Comparison of ENCODE assay signal across 19 mouse cellular contexts in the genomic region with DNA sequence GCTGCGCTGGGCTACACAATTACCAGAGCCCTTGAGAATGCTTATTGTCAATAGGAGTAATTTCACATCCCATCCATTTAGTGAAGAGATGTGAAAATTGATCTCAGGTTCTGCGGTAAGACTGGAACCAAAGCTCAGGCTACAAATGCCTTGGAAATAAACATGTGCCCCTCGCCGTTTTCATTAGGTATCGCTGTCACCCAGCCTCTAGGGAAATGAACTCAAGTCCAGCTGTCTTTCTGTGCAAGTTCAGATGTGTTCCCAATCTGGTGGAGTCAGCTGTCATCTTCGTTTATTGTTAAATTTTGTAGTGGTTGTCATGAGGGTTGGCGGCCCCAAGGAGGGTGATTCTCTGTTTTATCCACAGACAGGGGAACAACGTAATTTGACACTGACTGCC.
A peak's percentile ranks its signal among the peaks of the same experiment; 100 is the strongest.
DNase-seq lines count a peak whose midpoint lies in the region; ATAC-seq and TF ChIP-seq lines count a peak whose summit lies in the region.
"Had no signal": no experiment of that assay in that cellular context is flagged by ENCODE, and none has a peak within 500 bp of the region (broad histone marks: within the 10 kb centered on the region; RNA-seq: fewer than 3 reads in every experiment).

No protein-coding gene starts in this region.

- no peak overlapping the region for H3K9ac ChIP-seq in heart, embryonic 12.5 days
- no peak overlapping the region for H3K9ac ChIP-seq in heart, adult 2 months (ENCODE audit: low read depth, low read length)
- H3K9ac ChIP-seq in midbrain, embryonic 13.5 days (replicated peaks), result no peak overlapping the region
- no peak overlapping the region for H3K9ac ChIP-seq in midbrain, embryonic 11.5 days (ENCODE audit: low read length)
- H3K9ac ChIP-seq: embryonic facial prominence, embryonic 15.5 days; liver, embryonic 13.5 days; neural tube, embryonic 12.5 days had no signal

- H3K9me3 ChIP-seq in heart, embryonic 12.5 days (replicated peaks), result no peaks in the 10 kb centered on the region
- H3K9me3 ChIP-seq in midbrain, embryonic 13.5 days, result no peaks in the 10 kb centered on the region
- no peaks in the 10 kb centered on the region for H3K9me3 ChIP-seq in midbrain, embryonic 11.5 days (ENCODE audit: control insufficient read depth, low read length)
- H3K9me3 ChIP-seq: embryonic facial prominence, embryonic 15.5 days; heart, embryonic 10.5 days; liver, embryonic 13.5 days; neural tube, embryonic 12.5 days had no signal

- DNase-seq in heart, adult 2 months, result no peak
- no peak for DNase-seq in midbrain, embryonic 11.5 days (ENCODE audit: low spot score, missing footprints)
- DNase-seq in mesoderm, embryonic 11.5 days (ENCODE audit: low read depth, low spot score), result peak; percentile 48
- no peak for DNase-seq in urinary bladder, adult 18-20 months (ENCODE audit: low spot score in 2 of 2)
- DNase-seq in layer of hippocampus, postnatal 25 days (ENCODE audit: extremely low spot score in 1 of 2, low spot score in 1 of 2), result no peak
- DNase-seq: cerebellum, postnatal 14 days; heart, postnatal 4 days; kidney, adult 18-20 months; kidney, postnatal 14 days; liver, embryonic 13.5 days; right cerebral cortex, adult 18-20 months; thymus, postnatal 14 days had no signal

- no peak for TF ChIP-seq POLR2A in heart, adult 2 months (IDR thresholded peaks at IDR 0.05; ENCODE audit: insufficient read depth, low read depth, low read length)

- no peaks in the 10 kb centered on the region for H3K36me3 ChIP-seq in heart, embryonic 12.5 days
- H3K36me3 ChIP-seq in heart, adult 2 months (ENCODE audit: control insufficient read depth, insufficient read depth, low read length), result no peaks in the 10 kb centered on the region
- no peaks in the 10 kb centered on the region for H3K36me3 ChIP-seq in midbrain, embryonic 13.5 days
- H3K36me3 ChIP-seq in midbrain, embryonic 11.5 days (ENCODE audit: control insufficient read depth, insufficient read depth, low read length), result no peaks in the 10 kb centered on the region
- H3K36me3 ChIP-seq: embryonic facial prominence, embryonic 15.5 days; heart, embryonic 10.5 days; liver, embryonic 13.5 days; neural tube, embryonic 12.5 days had no signal

- peaks cover 30% of the 10 kb centered on the region for H3K4me1 ChIP-seq in heart, embryonic 12.5 days (replicated peaks)
- no peaks in the 10 kb centered on the region for H3K4me1 ChIP-seq in heart, adult 2 months (ENCODE audit: control insufficient read depth, insufficient read depth, low read length)
- peaks cover 18% of the 10 kb centered on the region for H3K4me1 ChIP-seq in midbrain, embryonic 13.5 days (replicated peaks)
- peaks cover 10% of the 10 kb centered on the region; the same call in 1 of the 2 replicates for H3K4me1 ChIP-seq in midbrain, embryonic 11.5 days (ENCODE audit: control insufficient read depth, insufficient read depth, low read length)
- H3K4me1 ChIP-seq: liver, embryonic 13.5 days had no signal

- H3K27ac ChIP-seq in heart, embryonic 12.5 days (ENCODE audit: poor library complexity, severe bottlenecking), result peak overlapping the region; percentile 13; the same call in 1 of the 2 replicates
- no peak overlapping the region for H3K27ac ChIP-seq in heart, adult 2 months
- H3K27ac ChIP-seq in midbrain, embryonic 13.5 days, result 0 out of 2 replicates have a peak overlapping the region, but pooled peaks have one; percentile 0
- H3K27ac ChIP-seq in midbrain, embryonic 11.5 days (ENCODE audit: low read depth, low read length), result no peak overlapping the region
- H3K27ac ChIP-seq: embryonic facial prominence, embryonic 15.5 days; heart, embryonic 10.5 days; liver, embryonic 13.5 days; neural tube, embryonic 12.5 days had no signal

- no peak for ATAC-seq in heart, embryonic 12.5 days (ENCODE audit: insufficient number of reproducible peaks, low FRiP score)
- ATAC-seq in midbrain, embryonic 13.5 days, result no peak
- ATAC-seq in midbrain, embryonic 11.5 days (ENCODE audit: low FRiP score), result no peak
- ATAC-seq: forebrain, embryonic 16.5 days; Patski had no signal

- no peak overlapping the region for H3K4me3 ChIP-seq in heart, embryonic 12.5 days
- H3K4me3 ChIP-seq in heart, adult 2 months, result no peak overlapping the region
- H3K4me3 ChIP-seq in midbrain, embryonic 13.5 days (replicated peaks), result no peak overlapping the region
- H3K4me3 ChIP-seq in midbrain, embryonic 11.5 days (ENCODE audit: low read depth, low read length), result no peak overlapping the region
- H3K4me3 ChIP-seq: embryonic facial prominence, embryonic 15.5 days; heart, embryonic 10.5 days; liver, embryonic 13.5 days; neural tube, embryonic 12.5 days had no signal

- H3K79me2 ChIP-seq in heart, adult 2 months (replicated peaks; ENCODE audit: control insufficient read depth, insufficient read depth, low read length), result no peaks in the 10 kb centered on the region

- intact Hi-C loops in heart, adult 2 months (cut with DNase I), result no loop called here

- no peak for TF ChIP-seq CTCF in heart, adult 2 months (IDR thresholded peaks at IDR 0.05)

- no peak for TF ChIP-seq EP300 in heart, adult 2 months (IDR thresholded peaks at IDR 0.05; ENCODE audit: insufficient read depth, low read depth, low read length)

- no peaks in the 10 kb centered on the region for H3K27me3 ChIP-seq in heart, embryonic 12.5 days (replicated peaks)
- H3K27me3 ChIP-seq in heart, adult 2 months (ENCODE audit: control insufficient read depth, insufficient read depth, low read length), result no peaks in the 10 kb centered on the region
- H3K27me3 ChIP-seq in midbrain, embryonic 13.5 days, result no peaks in the 10 kb centered on the region
- H3K27me3 ChIP-seq in midbrain, embryonic 11.5 days (ENCODE audit: control insufficient read depth, insufficient read depth, low read length), result no peaks in the 10 kb centered on the region
- H3K27me3 ChIP-seq: embryonic facial prominence, embryonic 15.5 days; liver, embryonic 13.5 days; neural tube, embryonic 12.5 days; Patski had no signal

- H3K4me2 ChIP-seq in heart, embryonic 12.5 days, result no peak overlapping the region
- no peak overlapping the region for H3K4me2 ChIP-seq in midbrain, embryonic 13.5 days (replicated peaks)
- no peak overlapping the region for H3K4me2 ChIP-seq in midbrain, embryonic 11.5 days
- H3K4me2 ChIP-seq: embryonic facial prominence, embryonic 15.5 days; liver, embryonic 13.5 days; neural tube, embryonic 12.5 days had no signal

- 71% methylated on average over 8 of the region's 8 CpGs for WGBS in heart, embryonic 12.5 days
- WGBS in heart, adult 2 months, result 74% methylated on average over 8 of the region's 8 CpGs
- 28% methylated on average over 8 of the region's 8 CpGs for WGBS in midbrain, embryonic 13.5 days
- WGBS in midbrain, embryonic 11.5 days, result 44% methylated on average over 8 of the region's 8 CpGs

Comparison
In these comparisons a context has a peak if more than half of its experiments do, and no peak if none do; other contexts are left out.
1. H3K27ac ChIP-seq: peak in heart, embryonic 12.5 days (single experiment) and midbrain, embryonic 13.5 days (single experiment); none in heart, adult 2 months (single experiment) and midbrain, embryonic 11.5 days (single experiment).